8 mouse cellular contexts compared by ENCODE assay signal in genomic region chr9:63927340-63928049, GRCm38 (mm10).
DNase-seq lines count a peak whose midpoint lies in the region; ATAC-seq lines count a peak whose summit lies in the region.

No protein-coding gene starts in this region.

- H3K4me1 ChIP-seq in embryonic facial prominence, embryonic 15.5 days = peaks cover 45% of the 10 kb centered on the region
- H3K4me1 ChIP-seq in heart, embryonic 15.5 days (replicated peaks) = peaks cover 67% of the 10 kb centered on the region
- H3K4me1 ChIP-seq in midbrain, embryonic 10.5 days = peaks cover 14% of the 10 kb centered on the region

- H3K4me2 ChIP-seq in embryonic facial prominence, embryonic 15.5 days (replicated peaks) = peak overlapping the region; percentile 52
- H3K4me2 ChIP-seq in heart, embryonic 15.5 days = peak overlapping the region; percentile 74

- intact Hi-C loops in left cerebral cortex, postnatal 25 days (cut with DNase I) = no loop called here

- peak overlapping the region; percentile 28 for H3K4me3 ChIP-seq in embryonic facial prominence, embryonic 15.5 days (replicated peaks)
- peak overlapping the region; percentile 41 for H3K4me3 ChIP-seq in heart, embryonic 15.5 days
- H3K4me3 ChIP-seq in midbrain, embryonic 10.5 days = peak overlapping the region; percentile 51

- DNase-seq in cerebellum, adult 11 months = peak; percentile 11
- no peak for DNase-seq in cerebellum, adult 9-10 months
- DNase-seq in kidney, postnatal 10 days = peak; percentile 69
- DNase-seq in midbrain, embryonic 10.5 days (ENCODE audit: low spot score) = peak; percentile 44
- peak; percentile 65 for DNase-seq in urinary bladder, adult 2 months (ENCODE audit: low spot score)
- no peak for DNase-seq in left cerebral cortex, postnatal 25 days (ENCODE audit: low spot score in 2 of 2)

- H3K36me3 ChIP-seq in embryonic facial prominence, embryonic 15.5 days = no peaks in the 10 kb centered on the region
- no peaks in the 10 kb centered on the region for H3K36me3 ChIP-seq in heart, embryonic 15.5 days
- H3K36me3 ChIP-seq in midbrain, embryonic 10.5 days = no peaks in the 10 kb centered on the region

- ATAC-seq in embryonic facial prominence, embryonic 15.5 days (ENCODE audit: insufficient number of reproducible peaks, low FRiP score, low TSS enrichment, low read depth) = peak; percentile 86
- ATAC-seq in heart, embryonic 15.5 days (replicated peaks; ENCODE audit: insufficient number of reproducible peaks, insufficient read depth, low FRiP score, low read depth) = peak; percentile 71

- peak overlapping the region; percentile 39 for H3K27ac ChIP-seq in embryonic facial prominence, embryonic 15.5 days (replicated peaks)
- H3K27ac ChIP-seq in heart, embryonic 15.5 days = peak overlapping the region; percentile 88
- peak overlapping the region; percentile 82 for H3K27ac ChIP-seq in midbrain, embryonic 10.5 days (replicated peaks)

- H3K9me3 ChIP-seq in embryonic facial prominence, embryonic 15.5 days (replicated peaks) = no peaks in the 10 kb centered on the region
- no peaks in the 10 kb centered on the region for H3K9me3 ChIP-seq in heart, embryonic 15.5 days (replicated peaks)
- H3K9me3 ChIP-seq in midbrain, embryonic 10.5 days (replicated peaks) = no peaks in the 10 kb centered on the region

- WGBS in embryonic facial prominence, embryonic 15.5 days = 8% methylated on average over 34 of the region's 34 CpGs
- WGBS in heart, embryonic 15.5 days = 2% methylated on average over 34 of the region's 34 CpGs
- WGBS in midbrain, embryonic 10.5 days = 6% methylated on average over 34 of the region's 34 CpGs

- H3K27me3 ChIP-seq in embryonic facial prominence, embryonic 15.5 days = peaks cover 13% of the 10 kb centered on the region
- H3K27me3 ChIP-seq in heart, embryonic 15.5 days = no peaks in the 10 kb centered on the region
- peaks cover 43% of the 10 kb centered on the region for H3K27me3 ChIP-seq in midbrain, embryonic 10.5 days (ENCODE audit: low read depth, poor library complexity, severe bottlenecking)

- peak overlapping the region; percentile 15; the same call in 1 of the 2 replicates for H3K9ac ChIP-seq in embryonic facial prominence, embryonic 15.5 days
- peak overlapping the region; percentile 61 for H3K9ac ChIP-seq in heart, embryonic 15.5 days

Comparison
In these comparisons a context has a peak if more than half of its experiments do, and no peak if none do; other contexts are left out.
1. DNase-seq: peak in cerebellum, adult 11 months (single experiment), kidney, postnatal 10 days (single experiment), midbrain, embryonic 10.5 days (single experiment) and urinary bladder, adult 2 months (single experiment); none in cerebellum, adult 9-10 months (single experiment) and left cerebral cortex, postnatal 25 days (0 of 2).
2. Peak in every context shown above with its lines, with median percentiles within 50 percentile points of each other: H3K27ac ChIP-seq and H3K4me3 ChIP-seq.